Mouse (Mus musculus) spleen, adult 2 months (tissue): Measurements from ENCODE around the gene Minpp1.
"Not testable (repeated sequence)": the region's sequence is repeated elsewhere in the genome, so short reads cannot be mapped to it uniquely, and the experiment has no call there.

Experiments used
- CTCF ChIP-seq: fragments of 200-500 bp; IDR thresholded peaks from 2 replicates; pipeline ENCODE4 v1.5.1; 2011; ENCODE audit warnings: mild to moderate bottlenecking, inconsistent platforms; ENCODE audit not compliant: insufficient read depth, insufficient read length, insufficient replicate concordance; ENCODE audit errors: extremely low read depth
- POLR2A ChIP-seq: fragments of 200-500 bp; IDR thresholded peaks from 2 replicates; pipeline ENCODE4 v1.6.1; 2011; ENCODE audit warnings: low read depth, low read length, inconsistent platforms

DNA sequence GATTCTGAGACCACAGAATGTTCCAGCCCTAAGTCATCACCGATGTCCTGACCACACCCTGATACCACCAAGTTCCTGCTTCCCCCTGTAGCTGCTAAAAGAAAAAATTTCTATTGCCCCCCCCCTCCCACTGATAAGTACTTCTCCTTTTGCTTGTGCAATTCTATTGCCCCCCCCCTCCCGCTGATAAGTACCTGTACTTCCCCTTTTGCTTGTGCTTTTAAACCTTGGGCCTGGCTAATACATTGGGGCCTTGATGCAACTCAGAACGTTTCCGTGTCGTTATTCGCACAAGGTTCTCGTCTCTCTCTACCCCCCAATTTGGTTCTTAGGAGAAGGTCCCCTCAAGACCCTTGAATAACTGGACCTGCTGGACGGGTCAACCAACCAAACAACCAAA, 27.9 kb upstream of the Minpp1 start:
- TF ChIP-seq POLR2A, CTCF: not testable (repeated sequence)
